Mouse (Mus musculus) liver, embryonic 12.5 days (tissue): ENCODE measurements around the gene Cfap161. TPM values are rescaled to one million over a fixed set of nuclear protein-coding genes. Genes with fewer than 3 reads are reported as not detected.
A peak's percentile ranks its signal among the peaks of the same experiment; 100 is the strongest.

Source experiments
- ATAC-seq: fragments of 200-750 bp; cut with Nextera tagmentation; 2 replicates; pipeline ENCODE4 v1.8.0; 2017; ENCODE audit warnings: moderate number of reproducible peaks, mild to moderate bottlenecking, moderate library complexity
- H3K27ac ChIP-seq: fragments of 300-500 bp; sonication (generic); 2 replicates; pipeline ENCODE4 v1.5.1; 2016; ENCODE audit warnings: mild to moderate bottlenecking
- H3K27me3 ChIP-seq: fragments of 300-500 bp; sonication (generic); replicated peaks from 2 replicates; pipeline ENCODE4 v1.6.1; 2016; ENCODE audit warnings: mild to moderate bottlenecking, moderate library complexity
- H3K36me3 ChIP-seq: fragments of 300-500 bp; sonication (generic); 2 replicates; pipeline ENCODE4 v1.6.1; 2016; ENCODE audit warnings: mild to moderate bottlenecking, moderate library complexity
- H3K4me1 ChIP-seq: fragments of 300-500 bp; sonication (generic); 2 replicates; pipeline ENCODE4 v1.6.1; 2016
- H3K4me2 ChIP-seq: fragments of 300-500 bp; sonication (generic); 2 replicates; pipeline ENCODE4 v1.6.1; 2016; ENCODE audit warnings: mild to moderate bottlenecking, moderate library complexity
- H3K4me3 ChIP-seq: fragments of 300-500 bp; sonication (generic); 2 replicates; pipeline ENCODE4 v1.5.1; 2016; ENCODE audit warnings: mild to moderate bottlenecking, moderate library complexity
- H3K9ac ChIP-seq: fragments of 300-500 bp; sonication (generic); 2 replicates; pipeline ENCODE4 v1.6.1; 2016; ENCODE audit warnings: mild to moderate bottlenecking, moderate library complexity
- H3K9me3 ChIP-seq: fragments of 300-500 bp; sonication (generic); replicated peaks from 2 replicates; pipeline ENCODE4 v1.6.1; 2016; ENCODE audit warnings: mild to moderate bottlenecking, moderate library complexity
- WGBS: fragments of 180-500 bp; shearing (Covaris S2); methylation state at CpG from one replicate; pipeline ENCODE4 v1.1.7; 2016; ENCODE audit not compliant: insufficient replicate concordance; 5-methylcytosine and 5-hydroxymethylcytosine counted together
- polyA plus RNA-seq: library from polyadenylated mRNA; unstranded; fragments of >200 nt; fragmentation: Nextera tagmentation; extraction: Ambion mirVana; gene quantifications from 2 replicates; pipeline ENCODE4 v1.2.1, GENCODE M21; 2016

Cfap161 gene
- polyA plus RNA-seq, 1 experiment from 2014 or later = not detected

DNA sequence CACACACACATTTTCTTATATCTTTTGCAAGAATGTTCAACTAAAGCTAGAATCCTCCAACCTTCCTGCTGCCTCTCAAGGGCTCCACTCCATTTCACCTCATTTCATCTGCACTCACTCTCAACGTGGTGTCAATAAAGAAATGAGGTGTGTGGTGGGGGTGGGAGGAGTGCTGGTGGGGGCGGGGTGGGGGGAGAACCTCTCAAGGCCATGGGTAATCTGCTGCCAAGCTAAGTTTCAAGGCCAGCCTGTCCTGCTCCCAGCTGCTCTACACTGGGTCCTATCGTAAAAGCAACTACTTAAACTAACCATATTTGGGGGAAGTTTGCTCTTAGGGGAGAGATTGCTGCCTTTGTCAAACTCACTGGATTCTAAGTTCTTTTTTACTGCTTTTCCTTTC is 18.8 kb upstream of the Cfap161 start:
- WGBS = 7% methylated on average over 3 of the region's 3 CpGs
- H3K27ac ChIP-seq = peak overlapping the region; percentile 33
- H3K36me3 ChIP-seq = no peaks in the 10 kb centered on the region
- no peak overlapping the region for H3K9ac ChIP-seq
- H3K4me1 ChIP-seq = peaks cover 16% of the 10 kb centered on the region; the same call in 1 of the 2 replicates
- H3K9me3 ChIP-seq = no peaks in the 10 kb centered on the region
- ATAC-seq = no peak
- no peak overlapping the region for H3K4me3 ChIP-seq
- no peaks in the 10 kb centered on the region for H3K27me3 ChIP-seq
- 0 out of 2 replicates have a peak overlapping the region, but pooled peaks have one; percentile 9 for H3K4me2 ChIP-seq

DNA sequence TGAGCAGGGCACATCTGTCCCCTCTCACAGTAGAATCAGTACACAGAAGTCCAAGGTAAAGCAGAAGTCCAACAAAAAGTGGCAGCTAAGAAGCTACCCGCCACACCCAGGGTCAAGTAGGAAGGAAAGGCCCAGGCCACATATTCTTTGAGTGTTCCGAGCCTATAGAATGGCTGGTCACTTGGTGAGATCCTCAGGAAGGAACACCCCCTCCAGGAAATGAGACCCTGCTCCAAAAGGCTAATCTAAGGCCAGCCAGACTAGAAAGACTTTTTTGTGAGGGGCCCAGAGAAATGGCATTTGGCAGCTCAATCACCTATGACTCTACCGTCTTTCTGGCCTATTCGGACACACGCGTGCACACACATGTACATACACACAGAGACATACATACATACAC is 18.3 kb upstream of the Cfap161 start:
- ATAC-seq = no peak
- Histone ChIP-seq H3K9ac (no peak overlapping the region), H3K4me2 (no peak overlapping the region), H3K4me1 (peaks cover 16% of the 10 kb centered on the region; the same call in 1 of the 2 replicates), H3K9me3 (no peaks in the 10 kb centered on the region), H3K27ac (0 out of 2 replicates have a peak overlapping the region, but pooled peaks have one; percentile 33), H3K36me3 (no peaks in the 10 kb centered on the region), H3K27me3 (no peaks in the 10 kb centered on the region), H3K4me3 (no peak overlapping the region)
- WGBS = 61% methylated on average over 6 of the region's 6 CpGs

DNA sequence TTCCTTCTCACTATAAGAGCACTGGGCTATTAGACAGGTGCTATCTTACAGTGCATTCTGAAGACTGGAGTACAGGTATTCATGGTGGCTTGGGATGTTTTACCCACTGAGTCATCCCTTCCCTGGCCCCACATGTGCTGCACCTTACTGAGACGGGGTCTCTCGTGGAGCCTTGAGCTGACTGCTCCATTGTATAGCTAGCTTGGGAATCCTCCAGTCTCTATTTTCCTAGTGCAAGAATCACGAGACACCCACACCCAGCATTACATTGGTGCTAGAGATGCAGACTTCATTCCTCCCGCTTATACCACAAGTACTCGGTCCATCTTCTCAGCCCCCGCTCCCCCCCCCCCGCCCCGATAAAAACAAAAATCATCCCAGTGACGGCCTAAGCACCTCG is 17.9 kb upstream of the Cfap161 start:
- Histone ChIP-seq H3K27ac (no peak overlapping the region), H3K4me1 (peaks cover 16% of the 10 kb centered on the region; the same call in 1 of the 2 replicates), H3K36me3 (no peaks in the 10 kb centered on the region), H3K9ac (no peak overlapping the region), H3K4me2 (no peak overlapping the region), H3K4me3 (no peak overlapping the region), H3K9me3 (no peaks in the 10 kb centered on the region), H3K27me3 (no peaks in the 10 kb centered on the region)
- WGBS = 55% methylated on average over 10 of the region's 10 CpGs
- no peak for ATAC-seq

DNA sequence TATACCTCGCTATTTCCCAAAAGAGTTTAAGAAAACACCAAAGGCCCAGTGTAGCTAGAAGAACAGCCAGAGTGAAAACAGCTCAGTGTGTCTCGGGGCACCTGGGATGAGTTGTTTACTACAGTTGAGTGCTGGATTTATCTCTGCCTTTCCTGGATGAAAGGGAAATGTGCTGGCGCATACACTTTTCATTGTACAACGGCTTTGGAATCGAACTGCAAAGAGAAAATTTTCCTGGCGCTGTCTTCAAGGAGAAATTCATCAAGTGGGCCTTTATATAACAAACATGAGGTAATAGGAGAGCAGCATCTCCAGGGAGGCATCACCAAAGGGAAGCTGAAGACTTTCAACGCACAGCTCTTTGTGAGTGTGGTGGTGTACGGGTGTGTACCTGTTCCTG is 17.2 kb upstream of the Cfap161 start:
- no peak for ATAC-seq
- Histone ChIP-seq H3K4me2 (no peak overlapping the region), H3K4me3 (no peak overlapping the region), H3K27me3 (no peaks in the 10 kb centered on the region), H3K9me3 (no peaks in the 10 kb centered on the region), H3K9ac (no peak overlapping the region), H3K36me3 (no peaks in the 10 kb centered on the region), H3K4me1 (peaks cover 16% of the 10 kb centered on the region; the same call in 1 of the 2 replicates), H3K27ac (no peak overlapping the region)
- WGBS = 67% methylated on average over 8 of the region's 8 CpGs

DNA sequence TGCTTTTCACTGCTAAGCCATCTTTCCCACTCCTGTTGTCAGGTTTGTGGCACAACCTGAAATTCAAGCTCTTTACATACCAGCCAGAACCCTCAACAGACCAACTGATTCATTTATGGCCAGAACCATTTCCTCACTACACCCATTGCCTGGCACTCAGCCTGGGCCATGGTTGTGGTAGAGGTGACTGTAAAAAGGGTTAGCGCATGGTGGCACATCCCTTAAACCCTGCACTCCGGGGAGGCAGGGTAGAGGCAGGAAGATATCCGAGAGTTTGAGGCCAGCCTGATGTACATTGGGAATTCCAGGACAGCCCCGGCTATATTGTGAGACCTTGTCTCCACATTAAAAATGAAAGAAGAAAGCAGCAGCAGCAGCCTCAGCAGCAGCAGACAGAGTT is 16.8 kb upstream of the Cfap161 start:
- Histone ChIP-seq H3K27me3 (no peaks in the 10 kb centered on the region), H3K27ac (no peak overlapping the region), H3K36me3 (no peaks in the 10 kb centered on the region), H3K4me3 (no peak overlapping the region), H3K4me2 (no peak overlapping the region), H3K9me3 (no peaks in the 10 kb centered on the region), H3K4me1 (peaks cover 16% of the 10 kb centered on the region; the same call in 1 of the 2 replicates), H3K9ac (no peak overlapping the region)
- WGBS = 83% methylated on average over 4 of the region's 4 CpGs
- no peak for ATAC-seq

DNA sequence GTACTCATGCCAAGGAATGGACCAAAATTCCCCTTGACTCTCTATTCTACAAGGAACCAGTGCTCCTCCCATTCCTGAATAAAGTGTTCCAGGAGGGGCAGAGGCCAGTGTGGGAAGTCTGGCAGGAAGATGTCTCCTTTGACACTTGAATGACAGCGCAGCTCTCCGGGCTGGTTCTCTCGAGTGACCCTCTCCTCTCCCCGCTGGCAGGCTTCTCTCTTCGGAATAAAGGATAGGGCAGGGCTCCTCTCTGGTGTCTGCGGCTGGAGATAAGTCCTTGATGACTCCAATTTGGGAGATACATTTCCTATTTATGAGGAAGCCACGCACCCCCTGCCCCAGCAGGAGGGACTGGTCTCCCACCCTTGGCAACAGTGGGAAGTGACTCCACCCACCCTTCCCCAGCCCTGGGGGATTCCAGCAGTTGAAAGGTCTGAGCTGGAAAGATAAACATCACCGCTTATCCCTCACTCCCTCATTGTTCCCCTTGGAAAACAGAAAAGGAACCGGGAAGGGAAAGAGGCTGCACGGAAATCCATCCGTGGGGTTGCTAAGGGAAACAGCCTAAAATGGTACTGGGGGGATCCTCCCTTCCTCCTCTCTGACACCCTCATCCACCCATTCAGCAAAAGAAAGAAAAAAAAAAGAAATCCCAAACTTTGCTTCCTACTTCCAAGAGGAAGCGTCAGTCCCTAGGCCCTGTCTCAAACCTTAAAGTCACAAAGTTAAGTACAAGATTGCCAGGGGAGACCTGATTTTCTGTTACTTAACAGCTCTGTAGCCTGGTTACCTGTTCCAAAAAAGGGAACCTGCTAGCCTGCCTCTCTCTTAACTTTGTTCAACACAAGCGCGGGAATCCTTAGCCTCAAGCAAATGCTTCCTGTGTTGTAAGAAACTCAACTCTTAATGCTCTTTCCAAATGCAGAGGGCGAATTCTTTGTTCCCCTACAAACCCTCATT is 15.7 kb upstream of the Cfap161 start:
- H3K4me3 ChIP-seq = no peak overlapping the region
- peaks cover 16% of the 10 kb centered on the region; the same call in 1 of the 2 replicates for H3K4me1 ChIP-seq
- no peaks in the 10 kb centered on the region for H3K9me3 ChIP-seq
- H3K27me3 ChIP-seq = no peaks in the 10 kb centered on the region
- ATAC-seq = peak; percentile 46; the same call in 1 of the 2 replicates
- no peak overlapping the region for H3K27ac ChIP-seq
- no peak overlapping the region for H3K9ac ChIP-seq
- H3K4me2 ChIP-seq = peak overlapping the region; percentile 3; the same call in 1 of the 2 replicates
- 13% methylated on average over 15 of the region's 15 CpGs for WGBS
- H3K36me3 ChIP-seq = no peaks in the 10 kb centered on the region

DNA sequence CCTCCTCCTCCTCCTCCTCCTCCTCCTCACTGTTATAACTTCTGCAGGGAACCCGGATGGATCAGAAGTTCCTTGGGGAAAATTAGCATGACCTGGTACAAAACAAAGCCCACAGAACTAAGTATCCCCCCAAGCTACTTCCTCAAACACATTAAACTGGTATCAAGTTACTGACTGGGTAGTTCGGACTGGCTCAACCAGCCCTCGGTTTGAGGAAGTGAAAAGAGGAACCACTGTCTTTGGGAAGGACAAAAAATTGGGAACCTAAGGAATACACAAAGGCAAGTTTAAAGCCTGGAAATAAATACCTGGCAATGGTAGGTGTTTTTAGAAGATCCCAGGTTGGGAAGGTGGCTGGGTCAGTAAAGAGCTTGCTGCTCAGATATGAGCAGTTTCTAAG is 15.0 kb upstream of the Cfap161 start:
- no peaks in the 10 kb centered on the region for H3K36me3 ChIP-seq
- H3K9me3 ChIP-seq = no peaks in the 10 kb centered on the region
- WGBS = 7% methylated on average over 3 of the region's 3 CpGs
- no peaks in the 10 kb centered on the region for H3K27me3 ChIP-seq
- H3K4me3 ChIP-seq = no peak overlapping the region
- H3K27ac ChIP-seq = no peak overlapping the region
- H3K4me2 ChIP-seq = 0 out of 2 replicates have a peak overlapping the region, but pooled peaks have one; percentile 3
- no peak for ATAC-seq
- peaks cover 16% of the 10 kb centered on the region; the same call in 1 of the 2 replicates for H3K4me1 ChIP-seq
- no peak overlapping the region for H3K9ac ChIP-seq

DNA sequence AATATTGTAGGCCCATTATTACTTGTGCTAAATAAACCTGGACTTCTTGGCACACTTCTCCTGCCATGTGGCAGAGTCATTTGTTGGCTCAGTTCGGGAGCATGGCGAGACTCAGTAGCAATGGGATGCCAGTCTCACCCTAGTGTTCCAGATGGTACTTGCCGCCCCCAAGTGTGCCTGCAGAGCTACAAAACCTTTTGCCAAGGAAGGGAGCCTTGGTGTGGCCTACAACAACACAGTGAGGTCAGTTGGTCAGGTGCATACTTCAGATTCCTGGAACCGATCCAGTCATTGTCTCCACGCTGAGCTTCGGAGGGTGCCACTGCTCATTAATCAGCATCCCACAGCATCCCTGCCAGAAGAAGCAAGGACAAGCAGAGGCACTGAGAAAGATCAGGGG is 14.4 kb upstream of the Cfap161 start:
- Histone ChIP-seq H3K4me3 (no peak overlapping the region), H3K4me2 (no peak overlapping the region), H3K9ac (no peak overlapping the region), H3K27ac (no peak overlapping the region), H3K9me3 (no peaks in the 10 kb centered on the region), H3K27me3 (no peaks in the 10 kb centered on the region), H3K4me1 (peaks cover 16% of the 10 kb centered on the region; the same call in 1 of the 2 replicates), H3K36me3 (no peaks in the 10 kb centered on the region)
- WGBS = 56% methylated on average over 6 of the region's 6 CpGs
- no peak for ATAC-seq

DNA sequence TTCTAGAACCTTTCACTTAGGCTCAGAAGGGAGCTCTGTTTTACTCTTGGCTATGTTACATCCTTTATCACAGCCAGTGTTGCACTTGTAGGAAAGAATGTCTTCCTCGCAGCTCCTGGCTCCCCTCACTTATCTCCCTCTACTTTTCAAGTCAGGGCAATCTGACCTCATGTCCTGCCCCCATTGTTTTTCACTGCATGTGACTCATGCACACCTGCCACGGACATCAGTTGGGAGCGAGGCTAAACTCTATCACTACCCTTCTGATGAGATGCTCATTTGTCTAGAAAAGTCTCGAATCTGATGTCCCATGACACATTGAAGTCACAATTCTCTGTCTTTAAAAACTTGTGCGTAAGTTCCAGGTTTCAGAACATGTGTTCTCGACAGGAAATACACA is 12.3 kb upstream of the Cfap161 start:
- Histone ChIP-seq H3K36me3 (no peaks in the 10 kb centered on the region), H3K27ac (no peak overlapping the region), H3K4me3 (no peak overlapping the region), H3K9ac (no peak overlapping the region), H3K9me3 (no peaks in the 10 kb centered on the region), H3K27me3 (no peaks in the 10 kb centered on the region), H3K4me1 (peaks cover 8% of the 10 kb centered on the region; the same call in 1 of the 2 replicates), H3K4me2 (no peak overlapping the region)
- 38% methylated on average over 6 of the region's 6 CpGs for whole genome bisulfite sequencing
- no peak for ATAC-seq

DNA sequence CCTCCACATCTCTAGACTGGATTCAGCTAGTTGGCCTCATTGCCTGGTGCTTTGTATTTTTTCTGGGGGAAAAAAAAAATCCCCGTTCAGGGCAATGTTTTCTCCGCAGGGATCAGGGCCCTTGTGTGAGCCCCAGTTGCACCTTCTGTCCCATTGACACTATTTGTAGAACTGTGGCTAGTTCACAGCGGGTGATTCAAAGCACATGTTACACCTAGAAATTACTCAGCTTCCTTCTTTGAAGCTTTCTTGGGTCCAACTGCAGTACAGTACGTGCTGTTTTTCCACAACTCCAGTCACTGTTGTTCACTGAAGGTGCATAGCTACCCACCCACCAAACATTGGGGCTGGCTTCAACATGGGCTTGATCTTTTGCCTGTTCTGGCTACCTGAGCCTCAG is 9.1 kb upstream of the Cfap161 start:
- H3K4me2 ChIP-seq = no peak overlapping the region
- no peaks in the 10 kb centered on the region for H3K4me1 ChIP-seq
- no peak for ATAC-seq
- no peaks in the 10 kb centered on the region for H3K36me3 ChIP-seq
- H3K9ac ChIP-seq = no peak overlapping the region
- H3K4me3 ChIP-seq = no peak overlapping the region
- H3K9me3 ChIP-seq = no peaks in the 10 kb centered on the region
- no peak overlapping the region for H3K27ac ChIP-seq
- H3K27me3 ChIP-seq = no peaks in the 10 kb centered on the region
- WGBS = 69% methylated on average over 4 of the region's 4 CpGs

DNA sequence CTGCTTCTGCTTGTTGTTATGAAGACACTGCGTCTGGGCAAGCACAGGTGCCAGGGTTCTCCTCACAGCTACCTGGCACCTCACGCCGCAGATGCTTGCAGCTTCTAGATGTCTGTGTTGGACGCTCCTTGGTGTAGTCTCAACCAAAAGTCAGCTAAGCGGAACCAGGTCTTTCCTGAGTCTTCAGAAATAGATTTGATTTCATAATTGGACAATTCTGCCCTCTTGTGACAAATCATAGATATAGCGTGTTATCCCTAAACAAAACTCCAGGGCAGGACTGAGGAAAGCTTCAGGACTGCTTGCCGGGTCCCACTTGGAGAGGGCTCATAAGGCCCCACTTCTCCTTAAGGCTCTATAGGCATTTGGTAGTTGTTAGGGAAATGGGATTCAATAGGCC is 7.8 kb upstream of the Cfap161 start:
- Histone ChIP-seq H3K4me3 (no peak overlapping the region), H3K9me3 (no peaks in the 10 kb centered on the region), H3K9ac (no peak overlapping the region), H3K4me1 (no peaks in the 10 kb centered on the region), H3K4me2 (no peak overlapping the region), H3K27me3 (no peaks in the 10 kb centered on the region), H3K36me3 (no peaks in the 10 kb centered on the region), H3K27ac (no peak overlapping the region)
- 54% methylated on average over 7 of the region's 7 CpGs for WGBS
- no peak for ATAC-seq

DNA sequence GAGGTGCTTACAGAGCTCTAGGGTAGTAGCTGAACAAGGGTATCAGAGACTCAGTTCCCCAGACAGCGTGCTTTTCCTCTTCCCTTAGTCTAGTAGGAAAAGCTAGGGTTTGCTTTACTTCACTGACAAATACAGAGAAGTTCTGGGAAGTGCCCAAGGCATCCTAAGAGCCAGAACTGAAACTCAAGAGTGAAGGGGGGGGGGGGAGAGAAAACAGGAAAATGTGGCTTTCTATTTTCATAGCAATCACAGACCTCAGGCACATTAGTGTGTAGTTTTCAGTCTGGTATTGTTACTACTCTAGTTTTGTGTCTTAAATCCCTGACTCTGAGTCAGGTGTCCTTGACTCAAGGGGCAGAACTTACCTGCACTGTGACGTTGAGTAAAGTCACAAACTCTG is 7.3 kb upstream of the Cfap161 start:
- no peak overlapping the region for H3K4me2 ChIP-seq
- H3K36me3 ChIP-seq = no peaks in the 10 kb centered on the region
- no peaks in the 10 kb centered on the region for H3K9me3 ChIP-seq
- no peaks in the 10 kb centered on the region for H3K4me1 ChIP-seq
- H3K4me3 ChIP-seq = no peak overlapping the region
- WGBS = 47% methylated on average over 2 of the region's 2 CpGs
- H3K27ac ChIP-seq = no peak overlapping the region
- no peak for ATAC-seq
- no peaks in the 10 kb centered on the region for H3K27me3 ChIP-seq
- H3K9ac ChIP-seq = no peak overlapping the region
